Mouse (Mus musculus) heart, embryonic 10.5 days (tissue): ENCODE measurements around the gene Cobll1. TPM values are rescaled to one million over a fixed set of nuclear protein-coding genes. Genes with fewer than 3 reads are reported as not detected.

Experiments used
- DNase-seq: peaks from one replicate; pipeline ENCODE4 v3.0.0-alpha.2; 2017; ENCODE audit warnings: low spot score
- H3K27ac ChIP-seq: fragments of 300-500 bp; sonication (generic); 2 replicates; pipeline ENCODE4 v1.5.1; 2016; ENCODE audit warnings: mild to moderate bottlenecking
- H3K27me3 ChIP-seq: fragments of 300-500 bp; sonication (generic); 2 replicates; pipeline ENCODE4 v1.6.1; 2016; ENCODE audit warnings: mild to moderate bottlenecking; ENCODE audit not compliant: poor library complexity, insufficient read depth, severe bottlenecking
- H3K36me3 ChIP-seq: fragments of 300-500 bp; sonication (generic); 2 replicates; pipeline ENCODE4 v1.6.1; 2016; ENCODE audit warnings: mild to moderate bottlenecking, moderate library complexity
- H3K4me1 ChIP-seq: fragments of 300-500 bp; sonication (generic); 2 replicates; pipeline ENCODE4 v1.6.1; 2016; ENCODE audit warnings: mild to moderate bottlenecking
- H3K4me3 ChIP-seq: fragments of 300-500 bp; sonication (generic); 2 replicates; pipeline ENCODE4 v1.5.1; 2016; ENCODE audit warnings: mild to moderate bottlenecking, moderate library complexity
- H3K9me3 ChIP-seq: fragments of 300-500 bp; sonication (generic); 2 replicates; pipeline ENCODE4 v1.6.1; 2016; ENCODE audit warnings: mild to moderate bottlenecking, moderate library complexity
- WGBS: fragments of 180-500 bp; shearing (Covaris S2); methylation state at CpG from one replicate; pipeline ENCODE4 v1.1.7; 2016; 5-methylcytosine and 5-hydroxymethylcytosine counted together
- polyA plus RNA-seq: library from polyadenylated mRNA; unstranded; fragments of >200 nt; fragmentation: Nextera tagmentation; extraction: Ambion mirVana; gene quantifications from 2 replicates; pipeline ENCODE4 v1.2.1, GENCODE M21; 2016

Cobll1 gene
- polyA plus RNA-seq, 1 experiment from 2014 or later = 9.8 TPM

- no peak overlapping the region for H3K27ac ChIP-seq
- no peak overlapping the region for H3K4me3 ChIP-seq
- no peaks in the 10 kb centered on the region for H3K27me3 ChIP-seq
- no peak for DNase-seq
- H3K9me3 ChIP-seq = no peaks in the 10 kb centered on the region
- WGBS = 71% methylated on average over 2 of the region's 2 CpGs
- H3K36me3 ChIP-seq = no peaks in the 10 kb centered on the region
- H3K4me1 ChIP-seq = peaks cover 22% of the 10 kb centered on the region
Observed at GRCm38 (mm10) chr2:65227898-65228290, 11.3 kb downstream of the Cobll1 start.

GRCm38 (mm10) chr2:65227154-65227897, 11.9 kb downstream of the Cobll1 start:
- WGBS = 85% methylated on average over 6 of the region's 6 CpGs
- Histone ChIP-seq H3K36me3 (no peaks in the 10 kb centered on the region), H3K27me3 (no peaks in the 10 kb centered on the region), H3K4me3 (no peak overlapping the region), H3K4me1 (peaks cover 22% of the 10 kb centered on the region), H3K27ac (no peak overlapping the region), H3K9me3 (no peaks in the 10 kb centered on the region)
- DNase-seq = no peak

- WGBS = 78% methylated on average over 4 of the region's 4 CpGs
- H3K4me1 ChIP-seq = peaks cover 30% of the 10 kb centered on the region
Observed at GRCm38 (mm10) chr2:65226494-65226893, 12.7 kb downstream of the Cobll1 start.

GRCm38 (mm10) chr2:65223956-65224735, 15.1 kb downstream of the Cobll1 start:
- H3K4me3 ChIP-seq = no peak overlapping the region
- DNase-seq = no peak
- H3K27ac ChIP-seq = no peak overlapping the region
- no peaks in the 10 kb centered on the region for H3K9me3 ChIP-seq
- H3K4me1 ChIP-seq = peaks cover 29% of the 10 kb centered on the region
- no peaks in the 10 kb centered on the region for H3K36me3 ChIP-seq
- 72% methylated on average over 12 of the region's 12 CpGs for WGBS
- H3K27me3 ChIP-seq = no peaks in the 10 kb centered on the region

More at GRCm38 (mm10) chr2:65226494-65226893, 12.7 kb downstream of the Cobll1 start:
- no peaks in the 10 kb centered on the region for H3K9me3 ChIP-seq
- no peaks in the 10 kb centered on the region for H3K36me3 ChIP-seq
- H3K27me3 ChIP-seq = no peaks in the 10 kb centered on the region
- no peak overlapping the region for H3K4me3 ChIP-seq
- DNase-seq = no peak
- no peak overlapping the region for H3K27ac ChIP-seq

GRCm38 (mm10) chr2:65223012-65223411, 16.2 kb downstream of the Cobll1 start:
- Histone ChIP-seq H3K27ac (no peak overlapping the region), H3K36me3 (no peaks in the 10 kb centered on the region), H3K9me3 (no peaks in the 10 kb centered on the region), H3K4me1 (peaks cover 23% of the 10 kb centered on the region), H3K4me3 (no peak overlapping the region), H3K27me3 (no peaks in the 10 kb centered on the region)
- 84% methylated on average over 8 of the region's 8 CpGs for WGBS
- DNase-seq = no peak

- no peaks in the 10 kb centered on the region for H3K9me3 ChIP-seq
- no peaks in the 10 kb centered on the region for H3K36me3 ChIP-seq
- DNase-seq = no peak
- 62% methylated on average over 2 of the region's 2 CpGs for WGBS
- peaks cover 17% of the 10 kb centered on the region for H3K4me1 ChIP-seq
- no peak overlapping the region for H3K27ac ChIP-seq
- no peaks in the 10 kb centered on the region for H3K27me3 ChIP-seq
- H3K4me3 ChIP-seq = no peak overlapping the region
Observed at GRCm38 (mm10) chr2:65221646-65222045, 17.6 kb downstream of the Cobll1 start.

- H3K27me3 ChIP-seq = no peaks in the 10 kb centered on the region
- no peaks in the 10 kb centered on the region for H3K36me3 ChIP-seq
- H3K4me3 ChIP-seq = no peak overlapping the region
- no peak for DNase-seq
- H3K27ac ChIP-seq = 0 out of 2 replicates have a peak overlapping the region, but pooled peaks have one; percentile 29
- peaks cover 17% of the 10 kb centered on the region for H3K4me1 ChIP-seq
- H3K9me3 ChIP-seq = no peaks in the 10 kb centered on the region
- 33% methylated on average over 1 of the region's 1 CpGs for WGBS
Observed at GRCm38 (mm10) chr2:65220563-65220962, 18.6 kb downstream of the Cobll1 start.

GRCm38 (mm10) chr2:65219375-65220135, 19.6 kb downstream of the Cobll1 start:
- no peak overlapping the region for H3K27ac ChIP-seq
- 89% methylated on average over 11 of the region's 11 CpGs for WGBS
- H3K9me3 ChIP-seq = no peaks in the 10 kb centered on the region
- peaks cover 17% of the 10 kb centered on the region for H3K4me1 ChIP-seq
- H3K36me3 ChIP-seq = no peaks in the 10 kb centered on the region
- no peak overlapping the region for H3K4me3 ChIP-seq
- H3K27me3 ChIP-seq = no peaks in the 10 kb centered on the region
- no peak for DNase-seq

GRCm38 (mm10) chr2:65218318-65218717, 20.9 kb downstream of the Cobll1 start:
- no peak for DNase-seq
- Histone ChIP-seq H3K4me1 (peaks cover 12% of the 10 kb centered on the region), H3K36me3 (no peaks in the 10 kb centered on the region), H3K9me3 (no peaks in the 10 kb centered on the region), H3K4me3 (no peak overlapping the region), H3K27me3 (no peaks in the 10 kb centered on the region), H3K27ac (no peak overlapping the region)
- WGBS = 85% methylated on average over 9 of the region's 9 CpGs

GRCm38 (mm10) chr2:65217677-65218076, 21.5 kb downstream of the Cobll1 start:
- no peaks in the 10 kb centered on the region for H3K9me3 ChIP-seq
- 94% methylated on average over 6 of the region's 6 CpGs for WGBS
- DNase-seq = no peak
- peaks cover 12% of the 10 kb centered on the region for H3K4me1 ChIP-seq
- H3K4me3 ChIP-seq = no peak overlapping the region
- no peaks in the 10 kb centered on the region for H3K36me3 ChIP-seq
- no peaks in the 10 kb centered on the region for H3K27me3 ChIP-seq
- no peak overlapping the region for H3K27ac ChIP-seq

GRCm38 (mm10) chr2:65216163-65216562, 23.0 kb downstream of the Cobll1 start:
- Histone ChIP-seq H3K27ac (no peak overlapping the region), H3K27me3 (no peaks in the 10 kb centered on the region), H3K36me3 (no peaks in the 10 kb centered on the region), H3K4me1 (peaks cover 4% of the 10 kb centered on the region; the same call in 1 of the 2 replicates), H3K4me3 (no peak overlapping the region), H3K9me3 (no peaks in the 10 kb centered on the region)
- DNase-seq = no peak

- H3K27ac ChIP-seq = no peak overlapping the region
- no peaks in the 10 kb centered on the region for H3K27me3 ChIP-seq
- no peaks in the 10 kb centered on the region for H3K9me3 ChIP-seq
- no peak overlapping the region for H3K4me3 ChIP-seq
- H3K36me3 ChIP-seq = no peaks in the 10 kb centered on the region
- WGBS = 88% methylated on average over 1 of the region's 1 CpGs
- H3K4me1 ChIP-seq = no peaks in the 10 kb centered on the region
- DNase-seq = no peak
Observed at GRCm38 (mm10) chr2:65214556-65214955, 24.6 kb downstream of the Cobll1 start.

GRCm38 (mm10) chr2:65213675-65214074, 25.5 kb downstream of the Cobll1 start:
- H3K27ac ChIP-seq = no peak overlapping the region
- H3K27me3 ChIP-seq = no peaks in the 10 kb centered on the region
- H3K4me1 ChIP-seq = no peaks in the 10 kb centered on the region
- no peaks in the 10 kb centered on the region for H3K36me3 ChIP-seq
- DNase-seq = no peak
- H3K9me3 ChIP-seq = no peaks in the 10 kb centered on the region
- WGBS = 84% methylated on average over 3 of the region's 3 CpGs
- H3K4me3 ChIP-seq = no peak overlapping the region
